Mouse (Mus musculus) Patski (cell line): Measurements from ENCODE around the gene Ccdc171. TPM values are rescaled to one million over a fixed set of nuclear protein-coding genes. Genes with fewer than 3 reads are reported as not detected.
"Not testable (repeated sequence)": the region's sequence is repeated elsewhere in the genome, so short reads cannot be mapped to it uniquely, and the experiment has no call there.

Experiments
- ATAC-seq: fragments of 100-300 bp; one replicate; pipeline ENCODE4 v1.8.0; 2021
- CTCF ChIA-PET: fragments of 350-600 bp; sonication (Branson Sonifier 250); formaldehyde crosslinking; loops from one replicate; lab custom pipeline; 2022; ENCODE audit warnings: inconsistent platforms; lab: Charles Lee
- POLR2A ChIA-PET: fragments of 350-600 bp; sonication (Branson Sonifier 250); formaldehyde crosslinking; loops from one replicate; lab custom pipeline; 2022; ENCODE audit warnings: antibody characterized with exemption, inconsistent platforms; lab: Charles Lee
- DNase-seq: peaks from one replicate; pipeline ENCODE4 v3.0.0-alpha.2; 2011; ENCODE audit warnings: low read depth, low spot score
- H3K27me3 ChIP-seq: fragments of 371-371 bp; one replicate; pipeline ENCODE4 v1.5.1; 2021
- CTCF ChIP-seq: fragments of 100-300 bp; IDR thresholded peaks from one replicate; pipeline ENCODE4 v1.5.1; 2021
- in situ Hi-C: fragments of 300-500 bp; cut with MboI; formaldehyde crosslinking; loops from 3 replicates; pipeline ENCODE4 v1.11.1; 2018; ENCODE audit warnings: low pct_unique_long_range_greater_than_20kb, mixed read lengths
- polyA plus RNA-seq: library from polyadenylated mRNA; unstranded; gene quantifications from one replicate; pipeline ENCODE4 v1.2.3, GENCODE M21; 2021

The Ccdc171 gene
- 2.1 TPM for polyA plus RNA-seq

DNA sequence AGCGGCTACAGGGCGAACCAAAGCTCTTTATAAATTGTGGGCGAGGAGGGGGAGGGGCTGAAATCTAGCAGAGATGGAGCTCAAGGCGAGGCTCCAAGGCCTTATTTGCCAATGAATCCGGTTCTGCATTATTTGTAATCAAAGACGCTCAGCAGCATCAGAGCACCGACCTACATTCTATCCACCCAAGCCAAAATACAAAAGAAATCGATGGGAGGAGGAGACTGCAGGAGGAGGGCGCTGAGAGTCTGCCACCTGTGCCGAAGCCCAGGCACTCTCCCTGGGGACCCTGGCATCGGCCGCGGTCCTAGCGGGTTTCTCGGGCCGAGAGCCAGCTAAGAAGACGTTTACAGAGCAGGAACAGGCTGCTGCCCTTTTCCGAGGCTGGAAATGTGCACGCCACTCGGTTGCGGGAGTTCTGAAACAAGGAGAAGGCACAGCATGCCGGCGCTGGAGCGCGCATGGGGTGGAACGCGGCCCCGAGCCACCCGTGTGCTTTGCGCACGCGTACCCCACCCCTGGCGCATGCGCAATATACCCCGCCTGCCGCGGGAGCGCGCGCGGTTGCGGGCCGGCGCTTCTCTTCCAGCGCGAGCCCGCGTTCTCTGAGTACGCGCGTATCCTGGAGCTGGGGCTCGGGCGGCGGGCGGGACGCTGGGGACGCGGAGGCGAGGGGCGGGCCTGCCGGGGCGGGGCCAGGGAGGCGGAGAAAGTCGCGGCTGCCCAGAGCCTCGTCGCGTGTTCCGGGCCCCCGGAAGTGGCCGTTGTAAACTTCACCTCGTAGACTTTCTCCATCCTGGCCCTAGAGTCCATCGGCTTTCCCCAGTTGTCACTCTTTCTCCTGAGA, at the start of gene Ccdc171:
Ccdc171 (plus strand) TSS at position 703 of the 847 bp plus-strand sequence.
- in situ Hi-C loops: no loop called here
- H3K27me3 ChIP-seq: no peaks in the 10 kb centered on the region
- POLR2A ChIA-PET: interaction anchor here (0.6 to 0.8 kb wide), 4 partner anchors 9 to 1053 kb away, joined by 3 to 4 read pairs (median 3); no protein-coding TSS in a partner anchor
- CTCF ChIA-PET: interaction anchor here (1.0 to 1.9 kb wide), 4 partner anchors 21 to 263 kb away, joined by 3 to 8 read pairs (median 3); no protein-coding TSS in a partner anchor
- ATAC-seq (peak; percentile 96), DNase-seq (peak; percentile 69)
- no peak for TF ChIP-seq CTCF

DNA sequence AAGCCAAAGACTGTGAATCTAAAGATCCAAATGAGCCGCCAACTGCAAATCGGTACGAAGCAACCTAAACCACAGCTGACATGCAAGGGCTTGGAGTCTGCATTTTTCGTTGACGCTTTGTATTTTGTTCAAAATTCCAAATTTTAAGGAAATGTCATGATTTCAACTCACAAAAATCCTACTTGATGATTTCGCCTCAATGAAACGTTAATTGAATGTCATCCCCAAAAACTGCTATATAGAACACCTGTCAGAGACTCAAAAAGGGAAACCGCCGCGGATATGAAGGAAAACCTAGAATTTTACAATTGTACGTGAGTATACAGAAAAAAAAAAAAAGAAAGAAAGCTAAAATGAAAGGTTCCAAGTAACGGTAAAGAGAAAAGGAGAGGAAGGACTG, 40.1 kb upstream of the Ccdc171 start:
- no peak for TF ChIP-seq CTCF
- ChIA-PET CTCF (interaction anchor here (1.0 to 2.1 kb wide), 3 partner anchors 26 to 95 kb away, joined by 3 to 8 read pairs (median 3); no protein-coding TSS in a partner anchor), POLR2A (no interaction called here)
- in situ Hi-C loops: no loop called here
- H3K27me3 ChIP-seq: no peaks in the 10 kb centered on the region
- no peak for DNase-seq
- no peak for ATAC-seq

DNA sequence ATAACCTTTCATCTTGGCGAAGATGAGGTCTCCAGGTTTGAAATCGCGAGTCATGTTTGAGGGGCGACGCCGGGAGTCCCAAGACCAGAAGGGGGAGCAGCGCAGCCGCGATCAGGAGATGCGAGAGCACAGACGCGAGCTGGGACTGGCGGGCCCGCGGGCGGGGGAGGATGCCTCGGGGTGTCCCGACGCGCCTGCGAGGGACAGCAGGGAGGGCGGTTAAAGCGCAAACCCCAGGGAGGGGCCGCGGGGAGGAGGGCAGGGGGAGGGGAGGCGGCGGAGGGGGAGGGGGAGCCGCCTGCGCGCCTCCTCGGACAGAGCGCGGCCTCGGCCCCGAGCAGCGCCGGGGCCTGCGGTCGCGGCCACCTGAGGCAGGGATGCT, 39.6 kb upstream of the Ccdc171 start:
- ChIA-PET CTCF (interaction anchor here (1.3 to 2.1 kb wide), 2 partner anchors 38 to 95 kb away, joined by 3 to 8 read pairs; no protein-coding TSS in a partner anchor), POLR2A (interaction anchor here (1.8 kb wide), 1 partner anchor 30 kb away, joined by 4 read pairs; no protein-coding TSS in a partner anchor)
- no peaks in the 10 kb centered on the region for H3K27me3 ChIP-seq
- peak; percentile 83 for TF ChIP-seq CTCF
- in situ Hi-C loops: no loop called here
- DNase-seq: peak; percentile 47
- peak; percentile 80 for ATAC-seq

DNA sequence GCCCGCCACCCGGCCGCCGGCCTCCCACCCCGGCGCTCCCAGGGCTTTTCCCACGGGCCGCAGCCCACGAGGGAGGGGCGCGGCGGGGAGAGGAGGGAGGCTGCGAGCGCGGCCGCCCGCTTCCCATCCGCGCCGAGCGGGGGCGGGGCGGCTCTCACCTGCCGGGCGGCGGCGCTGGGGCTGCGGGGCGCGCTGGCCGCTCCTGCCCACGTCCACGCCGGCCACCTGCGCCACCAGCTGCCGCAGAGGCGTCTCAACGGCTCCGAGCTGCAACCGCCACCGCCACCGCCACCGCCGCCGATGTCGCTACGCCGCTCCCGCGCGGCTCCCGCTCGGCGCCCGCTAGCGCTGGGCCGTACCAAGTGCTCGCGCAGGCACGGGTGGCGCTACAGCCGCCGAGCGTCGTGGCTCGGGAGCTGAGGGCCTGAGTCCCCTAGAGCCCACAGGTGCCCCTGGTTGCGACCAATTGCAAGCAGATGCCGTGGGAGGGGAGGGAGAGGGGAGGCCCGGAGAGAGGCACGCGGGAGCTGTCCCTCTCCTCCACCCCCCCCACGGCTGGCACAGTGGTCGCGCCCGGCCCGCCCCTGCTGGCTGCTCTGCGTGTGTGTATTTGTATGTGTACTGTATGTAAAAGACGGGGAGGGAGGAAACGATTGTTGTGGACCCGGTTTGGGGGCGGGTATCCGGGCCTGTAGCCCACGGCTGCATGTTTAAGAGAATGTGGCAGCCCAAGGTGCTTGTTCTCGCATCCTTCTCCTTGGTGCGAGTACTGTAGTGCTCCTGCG, 39.0 kb upstream of the Ccdc171 start, which contains the start of gene Psip1:
Psip1 (minus strand) TSS at position 343 of the 785 bp plus-strand sequence.
- ChIA-PET POLR2A (interaction anchor here (1.3 to 1.8 kb wide), 3 partner anchors 9 to 31 kb away, joined by 3 to 4 read pairs (median 4); no protein-coding TSS in a partner anchor), CTCF (interaction anchor here (1.3 kb wide), 1 partner anchor 94 kb away, joined by 3 read pairs; no protein-coding TSS in a partner anchor)
- H3K27me3 ChIP-seq: no peaks in the 10 kb centered on the region
- peak; percentile 84 for ATAC-seq
- peak; percentile 38 for DNase-seq
- peak; percentile 4 for TF ChIP-seq CTCF
- in situ Hi-C loops: no loop called here

DNA sequence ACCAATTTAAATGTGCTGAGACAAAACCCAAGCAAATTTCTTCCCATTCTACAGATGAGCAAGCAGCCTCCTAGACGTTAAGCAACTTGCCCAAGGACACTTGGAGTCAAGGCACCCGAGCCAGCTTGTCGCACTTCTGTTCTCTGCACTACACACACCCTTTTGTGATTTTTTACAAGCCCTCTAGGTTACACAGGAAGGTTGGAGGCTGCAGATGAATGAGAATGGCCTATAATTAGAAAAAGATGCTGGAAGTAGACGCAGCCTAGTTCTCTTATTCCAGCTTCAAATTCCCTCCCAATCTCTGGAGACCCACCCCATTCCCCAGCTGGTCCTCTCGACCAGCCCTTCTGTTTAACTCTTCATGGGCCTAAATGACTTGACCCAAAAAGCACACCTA, 36.2 kb upstream of the Ccdc171 start:
- POLR2A ChIA-PET: interaction anchor here (0.6 kb wide), 1 partner anchor 59 kb away, joined by 3 read pairs; no protein-coding TSS in a partner anchor
- DNase-seq: no peak
- CTCF ChIA-PET: no interaction called here
- TF ChIP-seq CTCF: no peak
- no peaks in the 10 kb centered on the region for H3K27me3 ChIP-seq
- in situ Hi-C loops: no loop called here
- ATAC-seq: no peak

DNA sequence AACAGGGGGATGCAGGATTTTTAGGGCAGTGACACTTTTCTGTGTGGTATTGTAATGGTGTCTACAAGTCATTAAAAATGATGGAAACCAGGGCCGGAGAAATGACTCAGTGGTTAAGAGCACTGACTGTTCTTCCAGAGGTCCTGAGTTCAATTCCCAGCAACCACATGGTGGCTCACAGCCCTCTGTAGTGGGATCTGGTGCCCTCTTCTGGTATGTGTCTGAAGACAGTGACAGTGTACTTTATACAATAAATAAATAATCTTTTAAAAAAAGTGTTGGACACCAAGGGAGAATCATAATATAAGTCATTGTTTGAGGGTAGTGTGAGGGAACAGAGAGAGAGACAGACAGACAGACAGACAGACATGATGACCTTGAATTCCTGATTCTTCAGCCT, 32.2 kb upstream of the Ccdc171 start:
- TF ChIP-seq CTCF: peak; percentile 34
- H3K27me3 ChIP-seq: no peaks in the 10 kb centered on the region
- CTCF ChIA-PET: no interaction called here
- no peak for ATAC-seq
- POLR2A ChIA-PET: no interaction called here
- in situ Hi-C loops: no loop called here
- DNase-seq: no peak

DNA sequence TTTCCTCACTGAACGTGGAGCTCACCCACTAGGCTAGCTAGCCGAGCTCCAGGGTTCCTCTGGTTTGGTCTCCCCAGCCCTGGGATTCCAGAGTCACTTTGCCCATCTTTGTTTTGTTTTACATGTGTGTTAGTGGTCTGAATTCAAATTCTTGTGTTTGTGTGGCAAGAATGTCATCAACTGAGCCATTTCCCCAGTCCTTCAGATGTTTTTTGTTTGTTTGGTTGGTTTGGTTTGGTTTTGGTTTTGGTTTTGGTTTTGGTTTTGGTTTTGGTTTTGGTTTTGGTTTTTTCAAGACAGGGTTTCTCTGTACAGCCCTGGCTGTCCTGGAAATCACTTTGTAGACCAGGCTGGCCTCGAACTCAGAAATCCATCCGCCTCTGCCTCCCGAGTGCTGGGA, 28.3 kb upstream of the Ccdc171 start:
- POLR2A ChIA-PET, ATAC-seq, DNase-seq, H3K27me3 ChIP-seq, CTCF ChIA-PET, in situ Hi-C loops: not testable (repeated sequence)

DNA sequence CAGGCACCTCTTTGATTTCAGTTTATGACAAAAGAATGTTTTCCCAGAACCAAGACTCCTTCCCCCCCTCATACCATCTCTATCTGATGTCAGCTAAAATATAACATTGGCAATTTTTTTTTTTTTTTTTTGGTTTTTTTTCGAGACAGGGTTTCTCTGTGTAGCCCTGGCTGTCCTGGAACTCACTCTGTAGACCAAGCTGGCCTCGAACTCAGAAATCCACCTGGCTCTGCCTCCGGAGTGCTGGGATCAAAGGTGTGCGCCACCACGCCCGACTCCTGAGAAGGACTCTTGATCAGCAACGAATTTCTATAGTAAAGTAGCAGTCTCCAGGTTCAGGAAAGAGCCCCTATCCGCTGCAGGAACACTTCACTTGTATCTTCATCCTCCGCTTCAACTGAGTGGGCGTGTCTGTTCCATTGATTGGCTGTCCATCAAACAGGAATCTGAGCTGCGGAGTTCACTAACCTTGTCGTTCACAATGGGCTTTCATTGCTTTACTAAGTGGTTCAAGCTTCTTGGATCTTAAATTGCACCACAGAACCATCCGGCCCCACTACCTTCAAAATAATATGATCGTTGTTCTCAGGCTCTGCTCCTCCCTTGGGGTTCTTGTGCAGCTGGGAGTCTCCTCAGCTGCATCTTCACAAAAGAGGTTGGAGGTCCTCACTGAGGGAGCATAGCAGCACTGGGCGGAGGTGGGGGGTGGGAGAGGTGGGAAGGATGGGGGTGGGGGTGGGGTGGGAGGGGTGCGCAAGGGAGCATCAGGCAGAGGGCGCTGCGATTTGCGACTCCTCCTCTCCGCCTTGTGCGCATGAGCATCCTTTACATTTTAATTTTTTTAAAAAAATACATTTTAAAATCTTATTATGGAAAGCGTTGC, 24.9 kb upstream of the Ccdc171 start:
- TF ChIP-seq CTCF: no peak
- in situ Hi-C loops: no loop called here
- DNase-seq (no peak), ATAC-seq (no peak)
- POLR2A ChIA-PET: no interaction called here
- no peaks in the 10 kb centered on the region for H3K27me3 ChIP-seq
- CTCF ChIA-PET: no interaction called here

DNA sequence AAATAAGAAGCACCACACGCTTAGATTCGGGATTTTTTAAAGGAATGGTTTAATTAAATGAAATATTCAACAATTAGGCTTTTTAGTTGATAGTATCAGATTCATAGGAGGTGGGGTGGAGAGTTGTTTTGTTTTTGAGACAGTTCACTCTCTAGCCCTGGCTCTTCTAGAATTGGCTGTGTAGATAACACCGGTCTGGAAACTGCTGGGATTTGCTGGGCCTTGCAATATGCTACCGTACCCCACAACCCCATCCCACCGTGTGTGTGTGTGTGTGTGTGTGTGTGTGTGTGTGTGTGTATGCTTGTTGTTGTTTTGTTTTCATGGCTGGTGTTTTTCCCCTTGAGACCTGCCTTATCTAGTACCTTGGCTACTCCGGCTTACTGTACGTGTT, 24.3 kb upstream of the Ccdc171 start:
- DNase-seq (no peak), ATAC-seq (no peak)
- no peaks in the 10 kb centered on the region for H3K27me3 ChIP-seq
- in situ Hi-C loops: no loop called here
- no peak for TF ChIP-seq CTCF
- ChIA-PET CTCF (no interaction called here), POLR2A (interaction anchor here (0.6 kb wide), 1 partner anchor 519 kb away, joined by 5 read pairs; no protein-coding TSS in a partner anchor)
